28 mouse cellular contexts compared by ENCODE assay signal in genomic region chr17:74668010-74668409, GRCm38 (mm10). TPM values are rescaled to one million over a fixed set of nuclear protein-coding genes. Genes with fewer than 3 reads are reported as not detected.
A peak's percentile ranks its signal among the peaks of the same experiment; 100 is the strongest.
DNase-seq lines count a peak whose midpoint lies in the region; ATAC-seq and TF ChIP-seq lines count a peak whose summit lies in the region.
"Had no signal": no experiment of that assay in that cellular context is flagged by ENCODE, and none has a peak within 500 bp of the region (broad histone marks: within the 10 kb centered on the region; RNA-seq: fewer than 3 reads in every experiment).

No protein-coding gene starts in this region.

- TF ChIP-seq CTCF in lung, postnatal 0 days (IDR thresholded peaks at IDR 0.05): no peak

- no peak overlapping the region for H3K9ac ChIP-seq in lung, postnatal 0 days (replicated peaks; ENCODE audit: low read depth)
- H3K9ac ChIP-seq: embryonic facial prominence, embryonic 13.5 days; forebrain, embryonic 12.5 days; forebrain, embryonic 15.5 days; heart, embryonic 12.5 days; heart, embryonic 15.5 days; hindbrain, embryonic 12.5 days; hindbrain, embryonic 15.5 days; intestine, embryonic 15.5 days had no signal

- H3K27me3 ChIP-seq in lung, postnatal 0 days (replicated peaks; ENCODE audit: insufficient read depth, low read length): no peaks in the 10 kb centered on the region
- H3K27me3 ChIP-seq: embryonic facial prominence, embryonic 13.5 days; forebrain, embryonic 12.5 days; forebrain, embryonic 15.5 days; heart, embryonic 12.5 days; heart, embryonic 15.5 days; hindbrain, embryonic 12.5 days; hindbrain, embryonic 15.5 days; intestine, embryonic 15.5 days; Patski had no signal

- H3K9me3 ChIP-seq in lung, postnatal 0 days (ENCODE audit: low read length): no peaks in the 10 kb centered on the region
- H3K9me3 ChIP-seq: embryonic facial prominence, embryonic 10.5 days; embryonic facial prominence, embryonic 13.5 days; forebrain, embryonic 12.5 days; forebrain, embryonic 15.5 days; heart, embryonic 12.5 days; heart, embryonic 15.5 days; hindbrain, embryonic 12.5 days; hindbrain, embryonic 15.5 days; intestine, embryonic 15.5 days had no signal

- peaks cover 26% of the 10 kb centered on the region; the same call in 1 of the 2 replicates for H3K36me3 ChIP-seq in lung, postnatal 0 days (ENCODE audit: insufficient read depth, low read length)

- no peak for ATAC-seq in lung, postnatal 0 days
- ATAC-seq: CD4-positive, CD25-positive, alpha-beta regulatory T cell, adult 4 months; forebrain, embryonic 15.5 days; intestine, embryonic 15.5 days; Patski had no signal

- no CpG with 5 or more reads among the region's 1 CpGs for WGBS in lung, postnatal 0 days

- DNase-seq in lung, postnatal 0 days (ENCODE audit: low spot score): peak; percentile 94
- no peak for DNase-seq in lung, postnatal 4 days
- DNase-seq in adipocyte (ENCODE audit: low spot score): peak; percentile 32
- DNase-seq in induced T-regulatory cell, adult 2 months (ENCODE audit: low read depth): peak; percentile 19
- no peak for DNase-seq in cerebellum, postnatal 10 days
- no peak for DNase-seq in spleen, postnatal 4 days (ENCODE audit: low spot score in 2 of 2)
- DNase-seq in embryo, embryonic 10 days (ENCODE audit: low spot score): no peak
- DNase-seq: adrenal gland, postnatal 25 days; cerebellum, adult 18-20 months; cerebellum, adult 9-10 months; cerebellum, postnatal 25 days; embryo, embryonic 11 days; gastrocnemius, postnatal 10 days; heart, adult 18-20 months; heart, postnatal 14 days; kidney, adult 11 months had no signal

- TF ChIP-seq EP300 in lung, postnatal 0 days (IDR thresholded peaks at IDR 0.05): no peak

- no peaks in the 10 kb centered on the region for H3K4me1 ChIP-seq in lung, postnatal 0 days (ENCODE audit: insufficient read depth, low read depth, low read length)
- H3K4me1 ChIP-seq: embryonic facial prominence, embryonic 10.5 days; embryonic facial prominence, embryonic 13.5 days; forebrain, embryonic 12.5 days; forebrain, embryonic 15.5 days; heart, embryonic 15.5 days; hindbrain, embryonic 12.5 days; hindbrain, embryonic 15.5 days; intestine, embryonic 15.5 days had no signal

- no peak overlapping the region for H3K27ac ChIP-seq in lung, postnatal 0 days (ENCODE audit: low read length)
- H3K27ac ChIP-seq: embryonic facial prominence, embryonic 10.5 days; embryonic facial prominence, embryonic 13.5 days; forebrain, embryonic 12.5 days; forebrain, embryonic 15.5 days; heart, embryonic 15.5 days; hindbrain, embryonic 12.5 days; hindbrain, embryonic 15.5 days; intestine, embryonic 15.5 days had no signal

- no peak overlapping the region for H3K4me2 ChIP-seq in lung, postnatal 0 days (replicated peaks; ENCODE audit: low read depth, low read length)
- H3K4me2 ChIP-seq: embryonic facial prominence, embryonic 13.5 days; forebrain, embryonic 12.5 days; forebrain, embryonic 15.5 days; heart, embryonic 12.5 days; heart, embryonic 15.5 days; hindbrain, embryonic 12.5 days; hindbrain, embryonic 15.5 days; intestine, embryonic 15.5 days had no signal

- no peak overlapping the region for H3K4me3 ChIP-seq in lung, postnatal 0 days (ENCODE audit: low read depth, low read length)
- H3K4me3 ChIP-seq: embryonic facial prominence, embryonic 10.5 days; embryonic facial prominence, embryonic 13.5 days; erythroblast, embryonic 14.5 days; forebrain, embryonic 12.5 days; forebrain, embryonic 15.5 days; heart, embryonic 12.5 days; heart, embryonic 15.5 days; hindbrain, embryonic 12.5 days; hindbrain, embryonic 15.5 days; intestine, embryonic 15.5 days had no signal

RNA-seq across cellular contexts. Expression of gene Ttc27, which starts 49.5 kb away (rescaled TPM):
- 8.6 and 8.8 TPM in 2 replicates for polyA plus RNA-seq in lung, postnatal 0 days (2015; fragmentation: Nextera tagmentation; extraction: Ambion mirVana)

Comparison
In these comparisons a context has a peak if more than half of its experiments do, and no peak if none do; other contexts are left out.
1. DNase-seq: peak in lung, postnatal 0 days (single experiment), adipocyte (single experiment) and induced T-regulatory cell, adult 2 months (single experiment); none in lung, postnatal 4 days (0 of 2), cerebellum, postnatal 10 days (0 of 2), spleen, postnatal 4 days (0 of 2) and embryo, embryonic 10 days (single experiment).